Mouse (Mus musculus) erythroblast, embryonic 14.5 days (primary cell): ENCODE results near the gene Ttc21b.

ENCODE experiments used
- GATA1 ChIP-seq: IDR thresholded peaks from 2 replicates; pipeline ENCODE4 v1.6.1; 2012; ENCODE audit warnings: low read length, inconsistent platforms, mixed read lengths
- TAL1 ChIP-seq: IDR thresholded peaks from 3 replicates; pipeline ENCODE4 v1.6.1; 2012; ENCODE audit warnings: low read length, inconsistent platforms, mixed read lengths

DNA sequence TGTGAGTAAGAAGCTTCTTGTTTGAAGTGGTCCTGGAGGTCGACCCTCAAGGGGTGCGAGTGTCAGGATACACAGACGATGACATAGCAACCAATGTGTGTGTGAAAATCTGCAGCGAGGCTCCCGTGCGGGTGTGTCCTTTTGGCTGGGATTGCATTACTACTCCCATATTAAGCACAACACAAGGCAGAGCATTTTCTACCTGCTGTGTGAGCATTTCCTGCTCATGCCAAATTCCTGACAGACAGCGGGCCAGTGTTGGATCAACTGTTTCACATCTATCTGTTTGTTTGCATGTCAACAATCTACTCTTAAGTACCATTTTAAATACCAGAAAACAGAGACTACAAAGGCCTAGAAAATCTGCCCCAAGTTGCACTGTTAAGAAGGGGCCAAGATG is 79.4 kb downstream of the Ttc21b start:
- TF ChIP-seq TAL1 (no peak), GATA1 (no peak)
